Mouse (Mus musculus) gastrocnemius, postnatal 4 days (tissue): ENCODE measurements around the gene Smc6. TPM values are rescaled to one million over a fixed set of nuclear protein-coding genes. Genes with fewer than 3 reads are reported as not detected.
A peak's percentile ranks its signal among the peaks of the same experiment; 100 is the strongest.

Experiments
- DNase-seq, 2 experiments: peaks; one replicate each; pipeline ENCODE4 v3.0.0; 2021 to 2022; ENCODE audit warnings: low spot score in 2 of 2, mixed read lengths in 2 of 2
- total RNA-seq, 2 experiments: library from RNA; stranded (reverse); gene quantifications; 2 replicates each; pipeline ENCODE4 v1.2.3; 2021

Gene Smc6
- total RNA-seq, 2 experiments from 2014 or later: 69.8 to 86.3 TPM

DNA sequence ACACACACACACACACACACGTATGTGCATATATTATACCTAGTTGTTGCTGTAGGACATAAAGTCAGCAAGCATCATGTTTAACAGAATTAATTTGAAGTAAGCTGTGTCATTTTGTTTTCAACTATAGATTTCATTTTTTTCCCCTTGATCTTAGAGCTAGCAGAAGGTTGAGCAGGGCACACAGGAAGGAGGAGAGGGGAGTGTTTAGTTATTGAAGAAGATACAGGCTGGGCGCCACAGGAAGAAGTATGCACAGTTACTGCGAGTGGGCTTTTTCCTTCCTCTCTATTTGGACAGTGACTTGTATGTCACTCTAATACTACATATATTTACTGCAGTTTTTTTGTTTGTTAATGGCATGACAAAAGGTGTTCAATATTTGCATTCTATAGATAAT lies 14.2 kb downstream of the Smc6 start:
- no peak for DNase-seq

DNA sequence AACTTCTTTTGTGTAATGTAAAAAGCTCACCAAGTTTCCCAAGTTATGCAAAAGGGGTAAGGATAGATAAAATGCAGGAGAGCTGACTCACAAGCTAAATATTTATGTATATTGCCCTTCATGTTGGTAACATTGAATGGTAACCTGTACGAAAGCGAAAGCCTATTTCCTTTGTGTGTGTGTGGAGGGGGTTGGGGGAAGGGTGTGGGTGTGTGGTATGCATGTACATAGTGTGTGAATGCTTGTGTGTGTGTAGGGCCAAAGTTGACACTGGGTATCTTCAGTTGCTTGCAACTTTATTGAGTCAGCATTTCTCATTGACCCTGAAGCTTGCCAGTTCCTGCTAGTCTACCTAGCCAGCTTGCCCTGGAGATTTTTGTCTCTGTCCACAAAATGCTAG lies 15.9 kb downstream of the Smc6 start:
- DNase-seq: no peak

DNA sequence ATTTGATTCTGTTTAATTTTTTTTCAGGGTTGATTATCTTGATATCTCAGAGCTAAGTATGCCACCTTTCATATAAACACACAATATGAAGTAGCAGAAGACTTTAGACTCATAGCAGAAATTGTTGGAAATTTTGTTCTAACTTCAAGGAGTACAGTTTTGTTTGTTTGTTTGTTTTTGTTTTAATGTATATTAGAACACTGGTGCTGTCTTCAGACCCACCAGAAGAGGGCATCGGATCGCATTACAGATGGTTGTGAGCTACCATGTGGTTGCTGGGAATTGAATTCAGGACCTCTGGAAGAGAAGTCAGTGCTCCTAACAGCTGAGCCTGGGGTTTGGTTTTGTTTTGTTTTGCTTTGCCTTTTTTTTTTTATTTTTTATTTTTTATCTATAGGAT lies 20.7 kb downstream of the Smc6 start:
- DNase-seq: no peak

DNA sequence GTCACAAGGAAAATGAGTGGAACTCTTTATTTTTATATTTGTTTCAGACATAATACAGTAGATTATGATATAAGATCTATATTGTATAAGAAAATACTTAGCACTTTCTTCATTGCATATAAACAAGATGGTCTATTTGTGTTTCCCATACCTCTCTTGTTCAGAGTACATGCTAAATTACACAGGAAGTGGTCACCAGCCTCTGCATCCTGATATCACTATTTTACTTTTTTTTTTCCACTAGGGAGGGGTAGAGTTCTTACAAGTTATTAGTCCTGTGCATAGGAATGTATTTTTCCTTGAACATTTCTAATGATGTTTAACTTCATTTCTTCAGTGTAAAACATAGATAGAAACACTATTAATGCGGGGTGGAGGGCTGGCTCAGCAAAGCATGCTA lies 35.2 kb downstream of the Smc6 start:
- no peak for DNase-seq

DNA sequence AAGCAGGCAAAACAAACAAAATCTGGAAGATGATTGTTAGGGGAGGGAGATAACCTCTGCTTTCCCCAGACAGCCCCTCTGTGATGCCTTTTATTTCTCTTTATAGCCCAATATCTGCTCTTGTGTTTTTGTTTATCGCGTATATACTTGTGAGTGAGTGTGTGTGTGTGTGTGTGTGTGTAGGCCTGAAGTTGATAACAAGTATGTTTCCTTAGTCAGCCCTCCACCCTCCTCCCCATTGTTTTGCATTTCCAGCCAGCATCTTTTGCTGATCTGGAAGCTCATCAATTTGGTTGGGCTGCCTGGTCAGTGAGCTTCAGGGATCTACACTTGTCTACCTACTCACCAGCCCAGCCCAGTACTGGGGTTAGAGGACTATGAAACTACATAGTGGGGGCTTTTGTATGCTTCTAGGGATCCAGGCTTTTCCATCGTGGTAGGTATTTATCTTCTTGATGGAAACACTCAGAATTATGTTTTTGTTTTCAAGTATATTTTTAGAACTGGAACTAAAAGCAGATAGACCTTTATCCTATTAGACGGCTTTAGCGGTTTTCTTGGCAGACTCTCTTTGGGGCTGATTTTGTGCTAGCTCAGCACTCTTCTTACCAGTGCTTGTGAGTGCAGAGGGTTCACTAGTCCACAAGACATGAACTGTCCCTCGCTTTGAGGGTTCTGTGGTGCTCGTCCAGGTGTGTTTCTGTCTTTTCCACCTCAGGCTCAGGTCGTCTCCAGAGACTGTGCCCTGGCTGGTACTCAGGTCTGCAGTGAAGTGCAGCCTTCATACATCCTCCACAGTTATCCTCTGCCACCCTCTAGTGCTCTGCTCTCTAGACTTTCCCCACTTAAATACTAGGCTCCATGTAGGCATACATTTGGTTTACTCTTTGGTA lies 41.3 kb downstream of the Smc6 start:
- no peak for DNase-seq

DNA sequence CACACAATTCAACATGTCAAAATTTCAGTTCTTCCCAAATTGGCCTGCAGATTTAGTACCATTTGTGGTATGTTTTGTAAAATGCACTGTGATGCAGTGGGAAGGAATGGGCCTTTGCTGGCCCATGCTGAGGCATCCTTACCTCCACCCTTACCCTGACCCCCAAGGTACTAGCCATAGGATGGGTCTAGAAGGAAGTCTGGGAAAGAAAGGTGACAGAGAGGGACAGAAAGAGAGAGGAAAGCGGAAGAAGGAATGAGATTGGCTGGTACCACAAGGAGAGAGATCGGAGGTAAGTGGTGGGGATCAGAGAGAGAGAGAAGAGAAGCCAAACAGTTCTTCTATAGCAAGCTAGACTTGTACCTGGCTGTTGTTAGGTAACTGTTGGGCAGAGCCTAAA lies 45.4 kb downstream of the Smc6 start:
- DNase-seq: no peak

DNA sequence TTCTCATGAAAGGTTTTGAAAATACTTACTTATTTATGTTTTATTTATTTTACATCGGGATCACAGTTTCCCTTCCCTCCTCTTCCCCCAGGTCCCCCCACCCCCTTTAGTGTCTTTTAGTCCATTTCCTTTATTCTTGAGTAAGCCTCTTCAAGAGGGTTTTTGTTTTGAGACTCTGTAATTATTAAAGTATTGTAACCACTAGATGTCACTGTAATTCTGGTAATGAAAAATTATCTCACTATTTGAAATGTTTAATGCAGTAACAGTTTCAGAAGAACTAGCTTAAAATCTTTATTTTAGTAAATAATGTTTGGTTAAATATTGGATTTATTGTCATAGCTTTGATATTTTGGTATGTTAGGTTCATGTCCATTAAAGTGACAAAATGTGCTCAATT lies 48.2 kb downstream of the Smc6 start:
- no peak for DNase-seq

DNA sequence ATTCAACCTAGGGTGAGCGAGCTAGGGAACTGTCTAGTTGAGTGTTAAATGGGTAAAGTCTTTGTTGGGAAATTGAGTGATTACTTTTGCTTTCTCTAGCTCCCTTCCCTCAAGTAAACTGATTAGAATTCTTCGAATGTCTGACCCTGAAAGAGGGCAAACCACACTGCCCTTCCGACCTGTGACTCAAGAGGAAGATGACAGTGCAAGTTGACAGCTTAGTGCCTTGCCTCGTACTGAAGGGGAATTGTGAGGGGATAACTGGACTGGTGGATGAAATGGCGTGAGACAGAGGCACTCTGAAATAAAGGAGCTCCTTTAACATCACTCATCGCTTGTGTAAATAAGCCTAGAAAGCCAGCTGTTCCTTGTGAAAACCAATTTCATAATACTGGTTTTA lies 52.0 kb downstream of the Smc6 start:
- no peak for DNase-seq

DNA sequence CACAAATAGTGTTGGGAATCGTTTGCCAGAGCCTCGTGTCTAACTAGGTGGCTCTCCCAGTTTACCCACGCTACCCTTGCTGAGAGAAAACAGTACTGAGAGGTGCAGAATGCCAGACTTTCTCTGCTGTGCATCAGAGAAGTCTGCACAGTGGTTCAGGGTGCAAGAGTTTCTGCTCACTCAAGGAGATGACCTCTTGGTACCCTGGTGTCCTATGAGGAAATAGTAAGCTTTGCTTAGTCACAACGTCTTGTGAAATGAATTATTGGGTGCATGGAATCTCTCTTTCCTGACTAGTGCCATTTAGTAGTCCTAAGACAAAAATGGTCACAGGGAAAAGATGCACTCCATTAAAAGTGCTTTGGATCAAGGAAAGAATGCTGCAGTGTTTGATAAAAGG lies 58.8 kb downstream of the Smc6 start:
- no peak for DNase-seq

DNA sequence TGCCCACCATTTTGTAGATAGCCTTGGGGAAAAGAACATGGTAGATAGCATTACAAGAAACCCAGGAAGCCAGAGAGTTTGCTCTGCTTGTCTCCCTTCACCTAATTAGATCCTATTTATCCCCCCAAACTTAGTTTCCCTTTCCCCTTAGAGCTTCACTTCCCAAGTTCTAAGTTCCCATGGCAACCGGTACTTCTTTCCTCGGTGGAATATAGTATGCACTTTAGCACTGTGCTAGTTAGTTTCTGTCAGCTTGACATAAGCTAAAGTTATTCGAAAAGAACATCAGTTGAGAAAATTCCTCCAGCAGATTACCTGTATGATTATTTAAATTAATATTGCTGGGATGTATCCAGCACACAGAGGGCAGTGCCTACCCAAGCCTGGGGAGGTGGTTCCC lies 60.8 kb downstream of the Smc6 start:
- no peak for DNase-seq

DNA sequence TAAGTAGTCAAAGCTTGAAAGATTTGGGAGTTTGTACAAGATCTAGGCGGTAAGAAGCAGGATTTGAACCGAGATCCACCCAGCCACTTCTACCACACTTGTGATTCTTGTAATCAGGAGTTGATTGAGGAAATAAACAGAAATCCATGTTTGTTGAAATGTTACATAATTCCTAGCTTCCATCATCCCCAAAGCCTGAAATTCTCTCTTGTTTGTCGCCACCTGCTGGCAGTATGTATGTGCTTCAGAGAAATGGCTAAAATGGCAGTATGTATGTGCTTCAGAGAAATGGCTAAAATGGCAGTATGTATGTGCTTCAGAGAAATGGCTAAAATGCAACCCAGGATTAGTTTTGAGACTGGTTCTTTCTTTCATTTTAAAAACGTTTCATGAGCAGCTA lies 71.2 kb downstream of the Smc6 start:
- peak in 1 of 2 experiments; percentile 36 for DNase-seq

DNA sequence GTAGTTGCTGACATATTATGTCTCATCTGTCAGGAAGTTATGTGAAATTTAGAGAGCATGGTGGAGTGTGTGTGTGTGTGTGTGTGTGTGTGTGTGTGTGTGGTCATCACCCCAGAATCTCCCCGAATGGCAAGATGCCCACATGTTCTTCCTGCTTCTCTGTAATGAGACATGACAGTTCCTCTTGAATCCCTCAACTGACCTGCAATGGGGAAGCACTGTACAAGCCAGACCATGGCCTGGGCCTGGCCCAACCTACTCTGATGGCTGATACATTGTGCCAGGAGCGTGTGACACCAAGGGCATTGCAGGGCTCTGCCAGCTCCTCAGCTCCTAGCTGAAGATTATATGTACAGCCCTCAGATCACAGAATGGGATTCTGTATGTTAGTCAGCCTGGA lies 72.6 kb downstream of the Smc6 start:
- DNase-seq: no peak

DNA sequence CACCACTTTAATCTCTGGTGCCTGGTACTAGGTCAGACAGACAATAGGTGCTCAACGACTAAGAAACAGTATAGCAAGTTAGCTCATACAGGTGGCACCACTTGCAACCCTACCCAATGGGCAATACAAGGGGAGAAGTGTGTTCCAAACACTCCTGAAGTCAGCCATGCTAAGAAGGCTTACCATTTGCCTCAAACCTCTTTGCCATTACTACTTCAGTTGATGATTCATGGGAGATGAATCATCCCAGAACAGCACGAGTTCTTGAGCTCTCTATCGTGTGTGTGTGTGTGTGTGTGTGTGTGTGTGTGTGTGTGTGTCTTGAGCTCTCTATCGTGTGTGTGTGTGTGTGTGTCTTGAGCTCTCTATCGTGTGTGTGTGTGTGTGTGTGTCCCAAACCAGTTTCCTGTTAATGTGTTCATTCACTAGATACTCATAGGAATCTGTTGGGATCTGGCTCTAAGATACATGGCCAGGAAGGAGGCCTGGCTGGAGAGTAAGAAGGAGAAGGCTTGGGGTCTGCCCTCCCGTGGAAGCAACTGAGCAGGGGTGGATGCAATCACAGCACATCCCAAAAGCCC lies 76.4 kb downstream of the Smc6 start:
- DNase-seq: no peak

DNA sequence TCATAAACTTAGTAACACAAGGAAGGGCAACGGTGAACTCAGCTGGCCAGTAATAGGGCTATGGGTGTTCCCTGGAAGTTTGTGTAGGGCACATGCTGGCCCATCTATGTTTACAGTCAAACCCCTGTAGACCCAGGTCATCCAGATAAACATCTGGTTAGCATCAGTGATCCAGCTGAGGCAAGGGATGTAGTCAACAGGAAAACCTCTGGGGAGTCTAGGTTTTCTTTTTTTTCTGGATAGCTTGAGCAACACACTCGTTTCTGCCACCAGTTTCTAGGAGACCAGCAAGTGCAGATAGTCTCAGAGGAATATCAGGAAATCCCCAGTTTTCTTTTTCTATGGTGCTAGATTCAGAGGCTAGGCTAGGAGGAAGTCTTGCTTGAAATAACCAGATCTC lies 80.3 kb downstream of the Smc6 start:
- no peak for DNase-seq

DNA sequence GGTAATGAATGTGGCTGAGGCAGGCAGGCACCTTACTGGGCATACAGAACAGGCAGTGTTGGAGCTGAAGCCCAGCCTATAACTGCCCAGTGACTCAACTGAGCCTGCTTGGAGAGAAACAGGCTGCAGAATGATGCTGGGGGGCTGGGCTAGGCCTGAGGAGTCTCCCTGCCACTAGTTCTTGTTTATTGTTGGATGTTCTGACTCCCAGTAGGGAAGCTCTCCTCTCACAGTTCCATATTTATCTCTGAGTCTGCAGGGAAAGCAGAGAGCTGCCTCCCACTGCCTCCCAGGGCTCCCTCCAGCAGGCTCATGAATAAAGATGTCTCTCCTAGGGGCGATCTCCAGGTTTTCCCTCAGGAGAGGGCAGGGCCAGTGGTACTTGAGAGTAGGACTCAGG lies 82.7 kb downstream of the Smc6 start:
- DNase-seq: no peak

DNA sequence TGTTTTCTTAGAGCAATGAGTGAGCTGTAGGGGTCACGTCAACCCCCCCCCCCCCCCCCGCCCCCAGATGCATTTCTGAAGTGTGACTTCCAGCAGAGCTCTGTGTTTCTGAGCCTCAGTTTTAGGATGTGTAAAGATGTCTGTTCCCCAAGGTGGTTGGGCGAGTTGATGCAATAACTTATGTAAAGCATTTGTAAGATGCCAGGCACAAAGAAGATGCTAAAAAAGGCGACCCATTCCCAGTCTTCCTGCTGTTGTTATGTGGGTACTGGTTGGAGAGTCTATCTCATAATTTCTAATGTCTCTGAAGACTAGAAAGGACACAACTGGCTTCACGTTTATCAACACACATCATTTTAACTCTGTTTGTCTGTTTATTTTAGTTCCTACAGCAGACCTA lies 84.2 kb downstream of the Smc6 start:
- no peak for DNase-seq

DNA sequence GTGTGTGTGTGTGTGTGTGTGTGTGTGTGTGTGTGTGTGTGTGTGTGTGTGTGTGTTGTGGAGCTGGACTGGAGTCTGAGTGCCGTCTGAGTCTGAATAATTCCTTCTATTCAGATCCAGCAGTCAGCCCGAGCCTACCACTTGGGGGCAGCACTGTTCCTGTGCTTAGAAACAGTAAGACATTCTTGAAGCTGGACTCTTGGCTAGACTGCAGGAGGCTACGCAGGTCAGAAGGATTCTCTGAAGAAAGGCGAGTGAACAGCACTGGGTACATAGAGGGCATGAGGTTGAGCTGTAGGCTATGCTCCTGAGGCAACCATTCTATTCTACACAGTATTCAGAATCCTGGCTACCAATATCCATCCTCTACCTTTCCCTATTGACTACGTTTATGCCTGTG lies 85.2 kb downstream of the Smc6 start:
- peak; percentile 57 to 77 for DNase-seq

DNA sequence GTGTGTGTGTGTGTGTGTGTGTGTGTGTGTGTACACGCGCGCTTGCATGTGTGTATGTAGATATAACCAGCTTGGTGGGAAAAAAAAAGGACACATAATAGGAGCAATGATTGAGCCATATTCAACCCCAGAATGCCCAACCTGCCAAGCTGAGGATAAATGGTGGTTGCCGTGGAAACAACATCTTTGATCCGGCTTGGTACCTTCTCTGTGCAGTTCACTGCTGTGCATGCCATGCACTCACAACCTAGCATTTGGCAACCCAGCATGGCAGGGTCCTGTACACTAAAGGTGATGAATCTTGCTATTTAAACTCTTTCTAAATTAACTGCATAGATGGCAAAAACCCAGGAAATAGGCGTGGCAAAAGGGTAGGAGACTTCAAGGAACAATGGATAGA lies 96.7 kb downstream of the Smc6 start:
- DNase-seq: no peak

DNA sequence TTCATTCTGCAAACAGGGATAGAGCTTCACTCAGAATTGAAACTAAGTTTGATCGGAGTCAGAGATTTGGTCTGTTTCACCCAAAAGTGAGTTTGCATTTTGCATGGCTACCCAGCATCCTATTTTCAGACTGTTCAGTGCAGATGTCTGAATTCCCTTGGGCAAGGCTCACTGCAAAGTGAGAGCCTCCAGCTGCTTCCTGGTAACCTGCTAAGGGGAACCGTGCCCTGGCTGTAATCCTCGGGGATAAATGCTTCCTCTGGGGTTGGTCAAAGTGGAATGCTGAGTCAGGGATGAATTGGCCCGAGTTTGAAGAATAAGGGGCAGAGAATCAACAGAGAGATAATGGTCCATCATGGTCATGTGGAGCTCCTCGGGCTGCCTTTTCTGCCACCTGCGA lies 99.2 kb downstream of the Smc6 start:
- DNase-seq: no peak

DNA sequence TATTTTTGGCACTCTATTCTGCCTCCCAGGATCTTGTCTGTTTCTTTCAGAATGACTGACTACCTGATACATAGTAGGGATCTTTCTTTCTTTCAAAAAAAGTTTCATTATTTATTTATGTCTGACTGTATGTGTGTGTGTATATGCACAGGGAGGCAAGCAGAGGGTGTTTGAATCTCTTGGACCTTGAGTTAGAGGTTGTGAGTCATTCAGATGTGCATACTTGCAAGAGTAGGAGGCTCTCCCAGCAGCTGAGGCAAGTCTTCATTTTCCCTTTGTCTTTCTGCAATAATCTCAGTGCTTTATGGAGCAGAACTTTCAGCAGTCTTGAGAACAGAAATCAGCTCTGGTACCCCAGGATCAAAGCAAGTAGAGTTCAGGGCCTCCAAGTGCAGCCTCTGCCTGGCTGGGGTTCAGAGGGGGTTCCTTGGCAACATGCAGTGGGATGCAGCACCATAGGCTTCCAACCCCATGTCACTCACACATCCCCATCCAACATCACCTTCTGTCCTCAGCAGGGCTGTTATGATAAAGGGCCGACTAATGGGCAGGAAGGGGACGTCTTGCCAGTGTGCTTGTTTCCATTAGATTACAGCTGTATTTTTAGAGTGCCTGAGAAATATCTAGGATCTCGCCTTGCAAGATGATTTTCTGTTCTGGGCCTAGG lies 101.5 kb downstream of the Smc6 start:
- no peak for DNase-seq
